Mouse (Mus musculus): ENCODE data around the gene Lmln.
"Not testable (repeated sequence)": the region's sequence is repeated elsewhere in the genome, so short reads cannot be mapped to it uniquely, and the experiment has no call there.

The Lmln gene

GRCm38 (mm10) chr16:33058656-33059055 is 3.7 kb upstream of the Lmln start:
- not testable (repeated sequence) for DNase-seq

- no peak for DNase-seq
These were observed 2.9 kb upstream of the Lmln start for GRCm38 (mm10) chr16:33059471-33059870.

DNA sequence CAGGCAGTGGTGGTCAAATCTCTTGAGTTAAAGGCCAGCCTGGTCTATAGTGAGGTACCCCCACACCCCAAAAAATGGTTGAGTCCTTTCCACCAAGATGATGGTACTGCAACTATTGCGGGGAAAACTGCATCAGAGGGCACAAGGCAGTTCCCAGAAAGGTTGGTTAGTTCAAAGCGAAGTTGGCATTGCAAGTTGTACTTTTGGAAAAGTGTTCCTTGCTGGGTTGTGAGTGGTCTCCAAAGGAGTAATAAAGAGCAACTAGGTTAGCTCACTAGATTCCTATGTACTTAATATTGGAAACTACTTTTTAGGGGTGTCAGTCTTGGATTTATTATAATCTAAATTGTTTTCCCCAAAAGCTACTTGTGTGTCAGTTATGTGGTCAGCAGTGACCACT is 1.4 kb upstream of the Lmln start:
- no peak for DNase-seq

DNA sequence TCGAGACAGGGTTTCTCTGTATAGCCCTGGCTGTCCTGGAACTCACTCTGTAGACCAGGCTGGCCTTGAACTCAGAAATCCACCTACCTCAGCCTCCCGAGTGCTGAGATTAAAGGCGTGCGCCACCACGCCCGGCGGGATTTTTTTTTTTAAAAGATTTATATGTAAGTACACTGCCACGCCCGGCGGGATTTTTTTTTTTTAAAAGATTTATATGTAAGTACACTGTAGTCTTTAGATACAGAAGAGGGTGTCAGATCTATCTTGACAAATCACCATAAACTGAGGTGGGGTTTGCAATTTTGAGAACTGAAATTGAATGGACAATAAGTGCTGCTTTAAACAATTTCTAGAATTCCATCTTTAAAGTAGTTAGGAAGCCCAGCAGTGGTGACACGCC is 921 bp upstream of the Lmln start:
- no peak for DNase-seq

DNA sequence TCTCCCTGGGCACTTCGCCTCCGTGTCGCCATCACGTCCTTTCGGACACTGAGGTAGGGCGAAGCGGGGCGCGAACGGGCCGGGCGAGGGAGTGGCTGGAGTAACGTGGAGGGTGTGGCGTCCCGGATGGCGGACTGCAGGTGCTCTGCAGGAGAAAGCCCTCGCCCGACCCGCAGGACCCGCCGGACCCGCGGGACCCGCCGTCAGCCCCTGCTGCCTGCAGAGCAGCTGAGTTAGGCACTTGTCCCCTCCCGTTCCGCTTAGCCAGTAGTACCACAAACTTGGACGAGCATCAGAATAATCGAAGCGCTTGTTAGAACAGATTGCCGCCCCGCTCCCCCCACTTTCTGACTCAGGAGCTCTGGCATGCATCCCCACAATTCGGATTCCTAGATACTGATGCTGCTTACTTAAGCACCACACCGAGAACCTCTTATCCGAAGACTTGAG is 386 bp downstream of the Lmln start:
- DNase-seq, result no peak

- DNase-seq, result peak in 1 of 2 experiments; percentile 19
These were observed 946 bp downstream of the Lmln start for GRCm38 (mm10) chr16:33063267-33063666.

DNA sequence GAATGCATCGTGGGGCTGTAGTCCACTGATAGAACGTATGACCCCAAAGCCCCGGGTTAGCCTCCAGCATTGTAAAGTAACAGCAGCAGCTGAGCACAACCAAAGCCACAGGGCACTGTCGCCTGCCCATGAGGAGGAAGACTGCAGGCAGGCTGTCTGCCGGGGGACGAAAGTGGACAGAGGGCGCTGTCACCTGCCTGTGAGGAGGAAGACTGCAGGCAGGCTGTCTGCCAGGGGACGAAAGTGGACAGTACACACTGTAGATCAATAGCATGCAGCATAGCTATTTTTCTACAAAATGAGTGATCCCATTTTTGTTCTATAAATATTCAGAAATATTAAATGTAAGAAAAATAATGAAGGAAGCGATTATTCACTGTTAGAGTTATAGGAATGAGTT is 2.3 kb downstream of the Lmln start:
- peak in 1 of 2 experiments; percentile 12 for DNase-seq

DNA sequence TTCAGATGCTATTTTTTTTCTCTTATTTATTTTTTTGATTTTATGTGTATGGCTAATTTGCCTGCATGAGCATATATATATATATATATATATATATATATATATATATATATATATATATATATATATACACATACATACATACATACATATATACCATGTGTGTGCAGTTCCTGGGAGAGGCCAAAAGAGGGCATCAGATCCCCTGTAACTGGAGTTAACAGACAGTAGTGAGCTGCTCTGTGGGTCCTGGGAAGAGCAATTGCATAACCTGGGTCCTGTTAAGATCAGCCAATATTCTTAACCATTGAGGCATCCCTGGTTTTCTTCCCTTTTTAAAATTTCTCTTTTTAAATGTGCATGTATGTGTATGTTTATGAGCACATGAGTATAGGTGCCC is 8.6 kb downstream of the Lmln start:
- DNase-seq, result no peak

GRCm38 (mm10) chr16:33072871-33073557 is 10.7 kb downstream of the Lmln start:
- no peak for DNase-seq

GRCm38 (mm10) chr16:33074967-33075366 is 12.6 kb downstream of the Lmln start:
- no peak for DNase-seq

DNA sequence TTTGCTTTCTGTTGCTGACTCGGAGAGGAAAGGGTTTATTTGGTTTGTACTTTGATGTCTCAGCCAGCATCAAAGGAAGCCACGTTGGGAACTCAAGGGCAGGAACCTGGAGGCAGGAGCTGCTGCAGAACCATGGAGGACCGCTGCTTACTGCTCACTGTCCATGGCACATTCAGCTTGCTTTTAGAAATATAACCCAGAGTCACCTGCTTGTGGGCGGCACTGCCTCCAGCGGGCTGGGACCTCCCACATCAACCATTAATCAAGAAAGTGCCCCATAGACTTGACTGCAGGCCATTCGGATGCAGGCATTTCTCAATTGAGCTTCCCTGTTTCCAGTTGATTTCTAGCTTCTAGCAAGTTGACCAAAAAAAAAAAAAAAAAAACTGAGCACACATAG is 13.8 kb downstream of the Lmln start:
- no peak for DNase-seq

GRCm38 (mm10) chr16:33077069-33077627 is 14.8 kb downstream of the Lmln start:
- no peak for DNase-seq

- no peak for DNase-seq
These were observed 17.7 kb downstream of the Lmln start for GRCm38 (mm10) chr16:33080063-33080462.

GRCm38 (mm10) chr16:33082951-33083350 is 20.6 kb downstream of the Lmln start:
- DNase-seq, result no peak

DNA sequence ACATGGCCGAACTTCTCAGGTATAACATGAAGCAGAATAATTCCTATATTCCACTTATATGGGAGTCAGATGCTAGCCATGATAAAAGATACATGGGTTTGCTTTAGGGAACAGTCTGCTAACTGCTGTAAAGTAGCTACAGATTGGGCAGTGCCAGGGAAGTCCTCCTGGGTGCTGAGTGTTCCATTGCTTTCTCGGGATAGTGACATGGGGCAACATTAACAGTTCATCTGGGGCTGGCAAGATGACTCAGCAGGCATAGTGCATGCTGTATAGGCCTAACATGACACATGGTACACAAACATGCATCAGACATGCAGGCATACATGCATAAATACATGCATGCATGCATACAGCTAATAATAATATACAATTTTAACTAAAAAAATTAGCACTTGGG is 21.7 kb downstream of the Lmln start:
- no peak for DNase-seq

GRCm38 (mm10) chr16:33085666-33086065 is 23.3 kb downstream of the Lmln start:
- no peak for DNase-seq

GRCm38 (mm10) chr16:33113726-33114125 is 51.4 kb downstream of the Lmln start:
- DNase-seq, result peak; percentile 65 to 72

DNA sequence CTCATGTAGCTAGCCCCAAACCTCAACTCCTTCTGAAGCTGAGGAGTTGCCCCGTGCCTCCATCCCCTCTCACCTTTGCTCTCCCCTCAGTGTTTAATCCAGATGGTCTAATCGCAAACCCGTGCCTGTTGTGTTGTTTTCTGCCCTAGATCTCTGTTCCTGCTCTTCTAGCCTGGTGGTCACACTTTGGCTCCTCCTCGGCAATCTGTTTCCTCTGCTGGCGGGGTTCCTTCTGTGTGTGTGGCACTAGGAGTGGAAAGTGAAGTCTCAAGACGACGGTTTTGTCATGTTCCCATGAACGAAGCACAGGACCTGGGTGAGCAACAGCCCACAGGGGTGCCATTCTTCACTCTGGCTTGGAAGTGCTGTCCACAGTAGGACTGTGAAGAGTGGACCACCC is 61.1 kb downstream of the Lmln start:
- DNase-seq, result peak; percentile 79 to 81

DNA sequence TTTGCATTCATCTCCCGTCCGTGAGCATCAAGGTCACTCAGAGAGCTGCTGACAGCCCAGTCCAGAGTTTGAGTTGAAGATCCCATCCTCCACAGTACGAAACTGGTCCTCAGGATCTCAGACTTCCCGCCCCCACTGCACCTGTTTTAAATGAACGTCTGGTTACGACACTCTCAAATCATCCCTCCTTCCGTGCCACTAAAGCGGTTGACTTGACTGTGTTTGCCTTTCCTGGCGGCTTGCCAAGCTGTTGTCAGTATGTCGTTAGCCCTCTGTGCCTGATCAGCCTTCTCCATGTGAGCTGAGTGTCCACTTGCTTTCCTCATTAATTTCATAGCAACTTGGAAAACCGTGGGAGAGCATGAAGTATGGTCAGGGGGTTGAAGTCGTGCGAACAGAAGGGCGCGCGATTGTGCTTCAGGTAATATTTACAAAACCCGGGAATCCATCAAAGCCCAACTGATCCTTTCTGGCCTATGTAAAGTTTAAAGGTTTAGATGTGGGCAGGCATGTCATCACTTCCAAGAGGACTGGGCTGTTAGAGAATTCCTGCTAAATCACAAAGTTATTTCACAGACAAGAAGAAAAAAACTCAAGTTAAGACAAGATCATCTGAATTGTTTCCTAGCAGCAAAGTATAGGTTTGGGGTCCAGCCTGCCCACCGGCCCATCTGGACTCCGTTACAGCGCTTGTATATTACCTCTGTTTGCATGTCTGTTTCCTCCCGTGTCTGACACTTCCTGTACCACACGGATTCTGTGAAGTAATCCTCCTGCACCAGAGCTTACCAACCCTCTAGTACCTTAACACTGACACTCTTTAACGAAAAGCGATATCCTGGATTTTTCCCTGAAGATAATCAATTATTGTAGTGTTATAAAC is 61.9 kb downstream of the Lmln start:
- DNase-seq, result peak; percentile 79 to 81

GRCm38 (mm10) chr16:33127052-33127451 is 64.7 kb downstream of the Lmln start:
- peak; percentile 46 to 58 for DNase-seq

- peak; percentile 21 to 22 for DNase-seq
These were observed 68.4 kb downstream of the Lmln start for GRCm38 (mm10) chr16:33130731-33131130.

DNA sequence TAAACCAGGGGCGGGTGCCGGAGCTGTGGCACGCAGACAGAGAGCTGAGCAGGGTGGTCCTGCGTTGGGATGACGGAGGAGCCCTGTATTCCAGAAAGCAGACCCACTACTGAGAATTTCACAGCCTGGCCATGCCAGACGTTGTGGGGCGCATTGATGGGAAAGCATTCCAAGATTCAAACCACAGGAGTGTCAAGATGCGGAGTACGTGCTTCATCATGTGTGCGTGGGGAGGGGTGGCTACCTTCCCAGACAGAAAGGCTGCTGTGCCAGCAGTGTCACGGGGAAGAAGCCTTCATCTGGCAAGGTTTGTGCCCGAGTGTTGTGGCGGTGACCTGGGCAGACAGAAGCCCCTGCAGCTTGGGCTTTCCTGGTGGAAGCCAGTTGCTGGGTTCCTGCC is 70.9 kb downstream of the Lmln start:
- DNase-seq, result peak; percentile 50 to 54

GRCm38 (mm10) chr16:33135167-33135566 is 72.8 kb downstream of the Lmln start:
- DNase-seq, result peak; percentile 41 to 51

GRCm38 (mm10) chr16:33139061-33139460 is 76.7 kb downstream of the Lmln start:
- not testable (repeated sequence) for DNase-seq
